Mouse (Mus musculus) kidney, adult 18-20 months (tissue): ENCODE results near the gene Plekhs1.

Experiments used
- DNase-seq: peaks from one replicate; pipeline ENCODE4 v3.0.0; 2021

Plekhs1 gene

DNA sequence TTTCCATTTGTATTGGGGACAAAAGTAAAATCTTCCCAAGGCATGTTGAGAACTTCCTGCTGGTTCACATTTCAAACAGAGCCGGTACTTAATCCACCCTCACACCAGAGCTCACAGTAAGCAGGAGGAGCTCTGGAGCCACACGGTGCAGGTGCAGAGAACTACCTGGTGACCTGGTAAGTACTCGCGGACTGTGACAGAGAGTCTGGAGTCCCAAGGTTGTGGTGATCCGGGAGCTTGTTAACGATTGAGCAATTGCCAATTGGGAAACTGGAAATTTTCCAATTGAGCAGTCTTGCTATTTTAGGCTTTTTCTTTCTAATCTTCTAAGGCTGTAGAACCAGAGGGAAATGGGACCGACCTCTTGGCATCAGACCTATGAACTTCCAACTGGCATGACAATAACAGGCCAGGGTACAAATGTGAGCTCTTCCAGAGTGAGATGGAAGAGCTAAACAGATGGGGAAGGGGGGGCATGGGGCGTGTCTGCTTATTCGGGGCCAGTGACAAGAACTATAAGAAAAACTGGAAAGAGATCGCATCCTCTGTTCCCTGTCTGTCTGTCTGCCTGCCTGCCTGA is at the start of gene Plekhs1:
TSS of gene Plekhs1 (plus strand) at position 119 of the 580 bp plus-strand sequence.
- peak; percentile 32 for DNase-seq

DNA sequence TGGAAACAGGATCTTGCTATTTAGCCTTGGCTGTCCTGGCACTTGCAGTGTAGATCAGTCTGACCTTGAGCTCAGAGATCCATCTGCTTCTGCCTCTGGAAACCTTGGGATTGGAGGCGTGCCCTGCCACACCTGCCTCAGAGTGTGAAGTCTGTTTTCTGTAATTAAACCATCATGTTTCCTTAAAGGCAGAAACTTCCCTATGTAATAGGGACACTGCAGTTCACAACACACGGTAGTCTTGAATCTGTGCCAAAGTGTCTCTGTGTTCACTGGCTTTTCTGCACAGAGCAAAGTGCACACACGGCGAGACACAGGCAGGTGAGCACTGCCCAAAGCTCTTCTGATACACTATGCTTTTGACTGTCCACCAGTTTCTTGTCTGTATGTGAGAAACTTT is 43.0 kb upstream of the Plekhs1 start:
- no peak for DNase-seq

DNA sequence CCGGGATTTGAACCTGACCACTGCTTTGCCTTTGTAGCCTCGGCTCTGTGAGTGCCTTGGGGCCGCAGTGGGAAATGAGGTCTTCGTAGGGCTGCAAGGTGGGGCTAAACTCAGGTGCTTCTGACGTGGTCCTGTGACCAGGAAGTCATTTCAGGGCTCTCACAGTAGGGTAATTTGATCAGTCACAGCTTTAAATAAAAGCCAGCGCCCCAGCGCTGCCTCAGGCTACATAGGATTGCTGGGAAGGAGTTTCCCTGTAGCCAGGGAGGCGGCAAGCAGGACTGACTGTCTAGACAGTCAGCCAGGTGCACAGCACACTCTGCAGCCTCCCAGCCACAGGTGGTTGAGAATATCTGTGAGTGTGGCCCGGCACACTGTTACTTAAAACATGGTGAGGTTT is 42.0 kb upstream of the Plekhs1 start:
- DNase-seq: no peak

DNA sequence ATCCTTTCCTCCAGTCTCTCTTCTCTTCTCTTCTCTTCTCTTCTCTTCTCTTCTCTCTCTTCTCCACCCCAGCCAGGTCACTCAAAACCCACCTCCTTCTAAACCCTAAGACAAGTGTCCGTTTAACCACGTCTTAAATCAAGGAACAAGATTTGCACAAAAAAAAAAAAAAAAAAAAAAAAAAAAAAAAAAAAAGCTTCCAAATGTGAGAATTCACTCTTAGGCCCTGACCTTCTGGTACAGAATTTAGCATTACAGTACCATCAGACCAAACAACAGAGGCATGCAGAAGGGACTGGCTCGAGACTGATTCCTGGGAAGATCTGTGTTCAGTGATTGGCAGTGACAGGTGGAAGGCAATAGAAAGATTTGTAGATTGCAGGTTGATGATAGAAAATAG is 41.1 kb upstream of the Plekhs1 start:
- DNase-seq: no peak

DNA sequence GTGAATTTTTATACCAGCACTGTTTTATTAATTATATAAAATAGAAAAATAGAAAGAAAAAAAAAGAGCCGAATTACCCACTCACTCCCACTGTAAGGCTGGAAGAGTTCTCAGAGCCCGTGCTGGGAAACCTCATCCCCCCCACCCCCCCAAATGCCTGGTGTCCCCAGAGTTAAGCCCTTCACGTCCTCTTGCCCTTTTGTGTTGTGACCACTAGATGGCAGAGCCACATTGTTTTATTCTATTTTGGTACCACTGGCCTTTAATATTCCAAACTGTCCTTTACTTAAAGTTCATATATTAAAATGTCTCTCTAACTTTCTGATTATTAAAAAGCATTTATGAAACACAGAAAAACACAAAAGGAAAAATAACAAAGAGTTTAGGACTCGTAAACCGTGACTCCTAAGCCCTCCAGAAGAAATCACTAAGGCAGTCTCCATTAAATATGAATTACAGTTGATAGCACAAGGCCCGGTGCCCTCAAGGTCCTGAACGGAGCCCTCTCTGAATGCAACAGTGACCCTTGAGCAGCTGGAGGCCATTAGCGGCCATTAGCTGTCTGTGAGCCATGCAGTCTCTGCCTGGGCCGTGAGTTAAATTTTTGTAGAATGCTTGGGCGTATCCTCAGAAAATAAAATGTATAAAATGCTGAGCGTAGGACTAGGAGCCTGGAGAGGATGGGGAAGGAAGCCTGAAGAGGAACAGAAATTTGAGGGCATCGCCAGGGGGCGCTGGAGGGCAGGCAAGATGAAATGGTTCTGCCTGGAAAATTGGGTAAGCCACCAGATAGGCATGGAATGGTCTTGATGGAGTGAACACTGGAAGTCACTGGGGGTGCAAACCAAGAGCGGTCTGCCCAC is 38.7 kb upstream of the Plekhs1 start:
- peak; percentile 94 for DNase-seq

DNA sequence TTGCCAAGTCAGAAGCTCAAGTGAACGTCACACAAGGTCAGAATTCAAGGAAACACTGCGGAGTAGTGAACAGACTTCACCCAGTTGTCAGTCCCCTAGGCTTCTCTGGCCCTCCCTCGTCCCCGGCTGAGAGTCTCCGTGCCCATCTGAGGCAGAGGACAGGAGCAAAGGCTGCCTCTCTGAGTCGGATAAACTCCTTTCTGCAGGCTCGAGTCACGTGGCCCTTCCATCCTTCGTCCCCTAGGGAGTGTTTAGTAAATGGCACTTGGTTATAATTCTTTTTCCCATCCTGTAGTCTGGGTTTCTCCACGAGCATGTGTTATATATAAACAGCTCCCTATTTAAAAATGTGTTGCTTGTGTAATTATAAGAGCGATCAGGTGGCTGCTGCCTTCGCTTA is 38.1 kb upstream of the Plekhs1 start:
- DNase-seq: no peak

DNA sequence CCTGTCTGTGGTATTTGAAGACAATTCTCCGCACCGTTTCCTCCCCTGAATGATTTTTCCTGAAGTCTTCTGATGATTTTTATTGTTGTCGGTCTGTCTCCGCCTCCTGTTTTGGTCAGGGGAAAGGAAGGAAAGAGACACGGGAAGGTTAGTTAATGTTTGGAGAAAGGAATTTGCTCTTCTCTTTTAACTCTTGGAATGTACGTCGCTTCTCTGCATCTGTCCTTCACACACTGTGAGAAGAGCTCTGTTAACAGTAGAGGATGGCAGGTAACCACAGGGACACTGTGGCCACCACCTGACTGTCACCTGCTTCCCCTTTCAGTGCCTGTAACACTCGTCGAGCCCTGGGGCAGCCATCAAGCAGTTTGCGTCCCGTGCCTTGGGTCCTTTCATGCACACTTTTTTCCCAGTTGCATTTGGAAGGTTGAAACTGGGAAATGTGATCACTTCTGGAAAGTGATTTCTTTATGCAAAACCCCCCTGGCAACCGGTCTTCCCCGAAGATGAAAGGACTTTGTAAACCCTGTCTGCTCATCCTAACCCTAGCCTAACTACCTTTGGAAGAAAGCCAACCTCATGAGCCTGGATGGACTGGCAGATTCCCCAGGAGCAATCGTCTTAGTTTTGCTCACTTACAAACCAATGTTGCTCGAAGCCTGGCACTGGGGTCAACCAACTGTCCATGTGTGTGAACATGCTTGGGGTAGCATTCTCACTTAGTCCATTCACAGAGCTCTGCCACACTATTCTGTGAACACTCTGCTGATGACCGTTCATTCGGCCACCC is 36.6 kb upstream of the Plekhs1 start:
- peak; percentile 57 for DNase-seq

DNA sequence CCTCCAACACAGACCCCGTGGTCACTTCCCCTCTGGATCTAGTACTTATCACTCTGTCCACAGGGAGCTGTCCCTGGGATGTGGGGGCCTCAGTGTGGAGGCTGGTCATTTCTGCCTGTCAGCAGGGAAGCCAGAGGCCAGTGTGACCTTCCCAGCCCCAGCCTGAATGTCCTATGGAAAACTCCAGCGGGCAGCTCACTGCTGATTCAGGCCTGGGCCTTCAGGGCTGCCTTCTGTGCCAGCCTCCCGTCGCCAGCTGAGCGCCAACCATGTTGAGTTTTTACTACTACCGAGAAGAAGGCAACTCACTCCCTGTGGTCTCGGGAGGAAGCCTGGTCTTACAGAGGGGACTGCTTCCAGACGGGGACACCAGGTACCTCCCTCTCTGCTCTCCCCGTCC is 35.9 kb upstream of the Plekhs1 start:
- peak; percentile 50 for DNase-seq

DNA sequence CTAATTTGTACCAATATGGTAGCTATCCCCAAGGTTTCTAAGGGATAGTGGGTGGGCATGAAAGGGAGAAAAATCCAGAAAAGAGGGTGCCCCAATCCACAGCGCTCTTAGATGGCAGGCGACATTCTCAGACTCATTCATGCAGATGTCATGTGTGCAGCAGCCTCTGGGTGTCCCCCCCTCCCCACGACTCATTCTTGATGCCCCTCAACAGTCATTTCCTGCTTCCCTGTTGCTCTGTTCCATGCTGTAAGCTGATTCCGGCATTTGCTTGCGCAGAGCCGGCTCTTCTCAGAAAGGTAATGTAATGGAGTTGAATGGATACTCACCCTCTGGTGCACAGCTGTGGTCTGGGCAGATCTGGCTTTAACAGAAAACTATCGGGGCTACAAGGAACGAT is 31.1 kb upstream of the Plekhs1 start:
- DNase-seq: no peak

DNA sequence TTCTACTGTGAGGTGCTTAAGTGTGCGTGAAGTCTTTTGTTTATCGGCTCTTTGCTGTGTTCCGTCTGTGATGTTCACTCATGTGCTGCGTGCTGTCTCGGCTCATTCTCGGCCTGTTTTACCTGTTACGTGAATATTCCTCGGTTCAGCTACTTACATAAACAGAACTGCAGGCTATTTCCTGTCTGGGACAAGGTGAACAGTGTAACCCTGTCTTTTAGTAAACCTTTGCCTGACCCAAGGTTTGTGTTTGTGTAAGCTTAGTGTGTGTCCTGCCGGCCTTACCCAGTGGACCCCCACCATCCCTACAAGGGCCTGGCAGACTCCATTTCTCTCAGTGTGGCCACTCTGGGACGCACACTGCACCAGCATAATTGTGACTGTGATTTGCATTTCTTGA is 28.7 kb upstream of the Plekhs1 start:
- no peak for DNase-seq

DNA sequence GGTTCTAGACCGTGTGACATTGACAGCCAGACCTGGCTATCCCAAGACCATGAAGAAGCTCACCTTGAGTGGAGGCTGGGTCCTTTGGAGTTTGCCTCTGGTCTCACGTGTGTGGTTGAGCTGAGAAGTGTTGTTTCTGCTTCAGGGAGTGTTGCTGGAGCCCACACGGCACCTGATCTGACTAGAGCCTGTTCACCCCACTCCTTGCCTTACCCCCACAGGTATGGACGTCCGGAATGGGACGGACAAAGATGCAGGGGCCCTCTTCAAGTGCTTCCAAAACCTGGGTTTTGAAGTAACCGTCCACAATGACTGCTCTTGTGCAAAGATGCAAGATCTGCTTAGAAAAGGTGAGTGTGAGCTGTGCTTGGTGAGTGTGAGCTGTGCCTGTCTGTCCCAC is 27.9 kb upstream of the Plekhs1 start:
- DNase-seq: no peak

DNA sequence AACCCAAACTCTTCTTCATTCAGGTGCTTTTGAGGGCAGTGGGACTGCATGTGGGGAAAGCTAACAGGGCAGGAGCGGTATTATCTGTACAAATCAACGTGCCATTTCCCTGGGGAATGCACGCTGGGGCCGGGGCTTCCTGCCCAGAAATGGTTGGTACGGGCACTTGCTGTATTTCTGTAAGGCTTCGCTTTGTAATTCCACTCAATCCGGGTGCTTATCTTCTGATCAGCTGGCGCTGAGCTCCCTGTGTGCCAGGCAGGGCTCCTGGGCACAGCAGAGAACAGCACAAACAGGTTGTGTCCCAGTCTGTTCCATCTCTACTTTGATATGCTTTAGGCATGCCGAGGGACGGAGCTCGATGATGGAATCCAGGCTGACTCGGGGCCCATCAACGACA is 25.1 kb upstream of the Plekhs1 start:
- no peak for DNase-seq

DNA sequence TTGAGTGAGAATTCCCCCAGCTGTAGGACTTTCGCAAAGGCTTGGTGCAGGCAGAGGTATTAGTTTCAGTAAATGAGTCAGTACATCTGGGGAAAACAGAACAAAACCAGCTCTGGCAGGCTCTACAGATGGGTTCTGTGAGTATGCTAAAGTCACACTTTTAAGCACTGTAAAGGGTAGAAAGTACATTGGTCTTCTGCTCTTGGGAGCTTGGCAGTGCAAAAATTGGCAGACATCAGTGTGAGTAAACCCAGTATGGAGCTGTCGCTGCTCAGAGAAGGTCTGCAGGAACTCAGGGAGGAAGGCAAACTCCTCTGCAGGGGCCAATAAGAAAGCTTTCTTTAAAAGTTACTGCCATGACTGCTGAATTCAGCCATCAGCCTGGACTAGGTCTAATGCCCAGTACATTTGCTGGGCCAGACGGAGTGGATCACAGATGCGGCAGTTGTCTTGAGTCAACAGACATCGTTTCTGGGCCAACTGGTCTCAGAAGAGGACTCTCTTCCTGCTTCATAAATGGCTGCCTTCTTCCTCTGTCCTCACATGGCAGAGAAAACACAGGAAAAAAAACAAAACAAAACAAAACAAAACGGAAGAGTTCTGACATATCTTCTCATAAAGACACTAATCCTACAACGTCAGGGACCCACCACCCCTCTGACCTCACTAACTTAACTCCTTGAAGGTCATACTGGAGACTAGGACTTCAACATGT is 22.9 kb upstream of the Plekhs1 start:
- no peak for DNase-seq

DNA sequence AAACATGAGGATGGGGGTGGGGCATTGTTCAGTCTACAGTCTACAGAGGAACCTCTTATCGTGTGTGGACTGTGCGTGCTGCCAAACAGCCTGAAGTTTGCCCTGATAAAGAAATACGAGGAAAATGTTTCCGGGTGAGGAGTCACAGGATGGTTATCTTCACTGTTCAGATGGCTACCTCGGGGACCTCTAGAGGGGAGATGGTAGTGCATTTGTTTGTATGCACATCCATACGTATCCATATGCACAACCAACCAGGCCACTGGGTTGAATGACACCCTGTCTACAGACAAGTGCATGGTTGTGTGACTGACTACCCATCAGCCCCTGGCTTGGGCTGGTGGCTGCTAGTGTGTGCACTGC is 22.4 kb upstream of the Plekhs1 start:
- DNase-seq: no peak

DNA sequence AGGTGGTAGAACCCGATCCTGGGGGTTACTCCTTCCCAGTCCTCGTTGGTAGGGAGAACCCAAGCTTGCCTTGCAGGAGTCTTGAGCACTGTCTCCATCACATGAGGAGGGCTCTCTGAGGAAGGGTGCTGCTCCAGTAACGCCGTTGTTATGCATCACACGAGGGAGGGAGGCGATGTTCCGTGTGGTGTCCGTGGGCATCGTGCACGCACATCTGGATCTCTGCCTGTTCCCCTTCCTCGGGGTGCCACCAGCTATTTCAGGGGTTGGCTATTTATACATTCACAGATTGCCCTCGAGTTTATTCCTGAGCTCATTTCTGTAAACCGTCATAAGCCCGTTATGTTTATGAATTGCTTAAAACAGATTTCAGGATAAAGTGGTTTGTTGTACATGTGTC is 18.0 kb upstream of the Plekhs1 start:
- DNase-seq: no peak

DNA sequence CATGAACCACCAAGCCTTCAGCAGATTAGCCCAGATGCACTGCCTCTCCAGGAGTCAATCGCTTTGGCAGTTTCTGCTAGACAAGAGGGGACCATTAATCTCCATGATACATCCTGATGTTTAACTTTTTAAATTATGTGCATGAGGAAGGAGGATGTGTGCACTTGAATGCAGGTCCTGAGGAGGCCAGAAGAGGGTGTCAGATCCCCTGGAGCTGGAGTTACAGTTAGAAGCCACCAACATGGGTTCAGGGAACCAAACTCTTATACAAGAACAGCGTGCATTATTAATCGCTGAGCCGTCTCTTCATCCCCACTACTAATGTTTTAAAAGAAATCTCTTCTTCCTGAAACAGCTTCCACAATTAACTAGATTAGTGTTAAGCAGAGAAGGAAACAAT is 12.7 kb upstream of the Plekhs1 start:
- no peak for DNase-seq

DNA sequence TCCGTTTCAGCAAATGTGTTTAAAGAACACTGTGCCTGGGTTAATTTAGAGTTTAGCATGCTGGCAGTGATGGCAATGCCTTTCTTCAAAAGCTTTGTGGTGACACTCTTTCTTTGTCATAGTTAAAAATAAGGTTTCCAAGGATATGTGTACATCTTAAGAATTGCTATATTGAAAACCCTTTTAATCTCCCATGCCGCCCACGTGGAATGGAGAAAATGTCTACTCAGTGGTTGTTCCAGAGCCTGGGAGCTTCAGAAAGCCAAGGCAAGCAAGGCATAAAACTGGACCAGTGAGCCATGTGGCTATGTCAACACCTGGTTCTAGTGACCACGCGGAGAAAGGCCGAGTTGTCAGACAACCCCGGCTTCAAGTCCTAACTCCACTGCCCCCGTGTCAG is 11.9 kb upstream of the Plekhs1 start:
- no peak for DNase-seq

DNA sequence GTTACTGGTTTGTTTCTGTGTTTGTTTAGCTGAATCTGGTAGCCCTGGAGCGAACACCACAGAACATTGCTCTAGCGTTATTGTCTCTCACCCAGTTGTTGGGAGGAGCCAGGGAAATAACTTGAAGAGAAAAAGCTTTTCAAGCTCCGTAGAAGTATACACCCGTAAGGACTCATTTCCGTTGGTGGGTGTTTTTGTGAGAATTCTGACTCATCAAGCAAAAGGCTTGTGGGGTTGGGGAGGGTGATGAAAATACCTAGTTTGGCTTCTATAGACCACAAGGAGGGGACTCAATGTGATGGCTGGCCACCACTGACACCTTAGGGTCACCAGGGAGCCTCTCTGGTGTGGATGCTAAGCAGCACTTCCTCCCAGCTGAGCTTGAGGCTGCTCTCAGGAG is 10.5 kb upstream of the Plekhs1 start:
- no peak for DNase-seq

DNA sequence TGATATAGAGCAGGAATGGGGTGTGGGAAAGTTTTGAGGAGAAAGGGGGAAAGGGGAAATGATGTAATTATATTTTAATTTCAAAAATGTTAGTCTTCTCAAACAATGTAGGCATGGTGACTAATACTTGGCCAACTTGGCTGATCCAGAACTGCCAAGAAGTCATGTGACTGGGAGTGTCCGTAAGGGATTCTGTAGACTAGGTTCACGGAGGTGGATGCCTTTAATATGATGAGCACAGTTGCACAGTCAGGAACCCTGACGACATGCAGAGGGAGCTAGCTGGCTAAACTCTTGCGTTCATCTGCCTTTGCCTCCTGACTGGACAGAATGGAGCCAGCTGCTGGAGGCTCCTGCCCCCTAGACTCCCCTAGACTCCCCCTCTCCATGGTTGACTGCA is 9.6 kb upstream of the Plekhs1 start:
- no peak for DNase-seq

DNA sequence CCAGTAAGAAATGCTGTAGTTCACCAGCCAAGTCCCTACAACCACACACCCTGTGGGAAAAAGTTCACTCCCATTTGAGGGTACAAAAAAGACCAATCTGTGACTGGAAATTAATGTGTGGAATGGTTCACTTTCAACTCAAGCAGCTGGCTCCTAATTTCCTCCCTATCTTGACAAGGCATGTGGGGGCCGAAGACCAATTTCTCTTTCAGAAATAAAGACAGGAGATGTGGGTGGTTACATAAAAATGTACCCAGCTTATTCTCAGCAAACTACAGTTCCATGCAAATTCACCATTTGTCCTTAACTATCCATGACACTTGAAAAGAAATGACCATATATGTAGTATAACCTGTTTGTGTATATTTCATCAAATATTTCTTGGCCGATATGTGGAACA is 9.0 kb upstream of the Plekhs1 start:
- DNase-seq: no peak

DNA sequence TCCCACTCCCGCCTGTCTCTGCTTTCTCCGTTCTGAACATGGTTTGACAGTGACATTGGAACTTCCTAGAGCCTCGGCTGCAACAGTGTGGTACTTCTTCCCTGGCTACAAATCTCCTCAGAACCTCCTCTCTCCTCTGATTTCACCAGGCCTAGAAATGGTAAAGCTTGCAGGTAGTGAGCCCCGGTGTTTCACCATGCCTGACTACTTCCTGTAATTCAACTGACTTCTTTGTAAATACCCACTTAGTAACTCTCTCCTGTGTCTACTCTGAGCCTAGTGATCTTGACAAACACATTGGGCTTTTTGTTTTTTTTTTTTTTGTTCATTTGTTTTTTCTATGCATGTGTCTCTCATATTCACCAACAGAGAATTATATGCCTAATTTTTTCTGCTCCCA is 6.6 kb upstream of the Plekhs1 start:
- no peak for DNase-seq

DNA sequence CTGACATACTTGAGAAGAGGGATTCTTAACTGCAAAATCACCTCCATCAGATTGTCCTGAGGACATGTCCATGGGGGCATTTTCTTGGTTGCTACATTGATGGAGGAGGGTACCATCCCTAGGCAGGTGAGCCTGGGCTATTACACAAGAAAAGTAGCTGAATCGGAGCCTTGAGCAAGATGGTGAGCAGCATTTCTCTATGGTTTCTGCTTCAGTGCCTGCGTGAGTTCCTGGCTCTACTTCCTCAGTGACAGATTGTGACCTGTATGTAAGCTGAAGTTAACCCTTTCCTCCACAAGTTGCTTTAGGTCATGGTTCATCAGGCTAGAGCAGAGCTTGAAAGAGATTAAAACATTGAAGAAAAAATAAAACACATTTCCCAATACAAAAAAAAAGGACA is 6.1 kb upstream of the Plekhs1 start:
- DNase-seq: no peak

DNA sequence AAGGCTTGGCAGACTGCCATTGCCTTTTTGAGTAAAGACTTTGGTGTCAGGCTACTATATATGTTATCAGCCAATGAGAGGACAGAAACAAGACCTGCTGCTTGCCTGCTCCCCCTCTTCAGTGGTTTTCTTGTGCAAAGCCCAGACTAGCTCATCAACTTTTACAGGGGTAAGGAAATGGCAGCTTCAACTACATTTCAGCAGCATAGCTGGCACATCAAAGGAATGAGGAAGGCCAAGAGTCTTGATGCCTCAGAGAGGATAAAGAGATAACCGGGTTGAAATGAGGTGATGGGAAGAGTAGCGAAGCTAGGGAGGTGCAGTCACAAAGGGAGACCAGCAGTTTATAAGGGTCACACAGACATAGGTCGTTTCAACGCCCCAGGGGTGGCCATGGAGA is 3.9 kb upstream of the Plekhs1 start:
- DNase-seq: no peak
